Mouse (Mus musculus) right cerebral cortex, postnatal 25 days (tissue): ENCODE data around the gene Mprip.
A peak's percentile ranks its signal among the peaks of the same experiment; 100 is the strongest.
"Not testable (repeated sequence)": the region's sequence is repeated elsewhere in the genome, so short reads cannot be mapped to it uniquely, and the experiment has no call there.

Source experiments
- DNase-seq: peaks from one replicate; pipeline ENCODE4 v3.0.0; 2022

Gene Mprip

GRCm38 (mm10) chr11:59661005-59661404, at the start of gene Mprip:
Gene Mprip (plus strand): TSS chr11:59661305.
- DNase-seq, result no peak

- no peak for DNase-seq
Measured at GRCm38 (mm10) chr11:59611646-59612045, 49.5 kb upstream of the Mprip start.

- DNase-seq, result peak; percentile 23
Measured at GRCm38 (mm10) chr11:59614120-59614519, 47.0 kb upstream of the Mprip start.

GRCm38 (mm10) chr11:59616986-59617385, 44.1 kb upstream of the Mprip start:
- DNase-seq, result not testable (repeated sequence)

- no peak for DNase-seq
Measured at GRCm38 (mm10) chr11:59622214-59622613, 38.9 kb upstream of the Mprip start.

- peak; percentile 48 for DNase-seq
Measured at GRCm38 (mm10) chr11:59624017-59624630, 37.0 kb upstream of the Mprip start.

- DNase-seq, result no peak
Measured at GRCm38 (mm10) chr11:59626192-59626591, 34.9 kb upstream of the Mprip start.

- DNase-seq, result no peak
Measured at GRCm38 (mm10) chr11:59628177-59628576, 32.9 kb upstream of the Mprip start.

GRCm38 (mm10) chr11:59629871-59630270, 31.2 kb upstream of the Mprip start:
- no peak for DNase-seq

GRCm38 (mm10) chr11:59631980-59632379, 29.1 kb upstream of the Mprip start:
- no peak for DNase-seq

- DNase-seq, result no peak
Measured at GRCm38 (mm10) chr11:59633037-59633436, 28.1 kb upstream of the Mprip start.

GRCm38 (mm10) chr11:59634001-59634660, 27.0 kb upstream of the Mprip start:
- no peak for DNase-seq

- no peak for DNase-seq
Measured at GRCm38 (mm10) chr11:59635251-59635795, 25.8 kb upstream of the Mprip start.

- no peak for DNase-seq
Measured at GRCm38 (mm10) chr11:59635821-59636694, 25.0 kb upstream of the Mprip start.

GRCm38 (mm10) chr11:59636695-59637414, 24.2 kb upstream of the Mprip start:
- no peak for DNase-seq

GRCm38 (mm10) chr11:59639957-59640643, 21.0 kb upstream of the Mprip start:
- DNase-seq, result no peak

GRCm38 (mm10) chr11:59641227-59641626, 19.9 kb upstream of the Mprip start:
- DNase-seq, result no peak

- no peak for DNase-seq
Measured at GRCm38 (mm10) chr11:59642420-59642819, 18.7 kb upstream of the Mprip start.

- DNase-seq, result no peak
Measured at GRCm38 (mm10) chr11:59645036-59645435, 16.1 kb upstream of the Mprip start.

- no peak for DNase-seq
Measured at GRCm38 (mm10) chr11:59649058-59649457, 12.0 kb upstream of the Mprip start.

GRCm38 (mm10) chr11:59653003-59653402, 8.1 kb upstream of the Mprip start:
- no peak for DNase-seq

GRCm38 (mm10) chr11:59653547-59653946, 7.6 kb upstream of the Mprip start:
- DNase-seq, result no peak
